Mouse (Mus musculus): ENCODE results near the gene Rccd1.
"Not testable (repeated sequence)": the region's sequence is repeated elsewhere in the genome, so short reads cannot be mapped to it uniquely, and the experiment has no call there.

Gene Rccd1

GRCm38 (mm10) chr7:80346173-80346572 lies 21.9 kb upstream of the Rccd1 start:
- no peak for DNase-seq (ENCODE audit: low spot score in 2 of 2)

- no peak for DNase-seq (ENCODE audit: low spot score in 2 of 2)
Observed at GRCm38 (mm10) chr7:80343270-80344018, 19.2 kb upstream of the Rccd1 start.

- peak; percentile 98 to 99 for DNase-seq (ENCODE audit: low spot score in 2 of 2)
Observed at GRCm38 (mm10) chr7:80342858-80343257, 18.6 kb upstream of the Rccd1 start, which contains the start of gene Hddc3. TSS of gene Hddc3 (plus strand) at chr7:80343104.

- DNase-seq (ENCODE audit: low spot score in 2 of 2): no peak
Observed at GRCm38 (mm10) chr7:80341793-80342192, 17.5 kb upstream of the Rccd1 start.

DNA sequence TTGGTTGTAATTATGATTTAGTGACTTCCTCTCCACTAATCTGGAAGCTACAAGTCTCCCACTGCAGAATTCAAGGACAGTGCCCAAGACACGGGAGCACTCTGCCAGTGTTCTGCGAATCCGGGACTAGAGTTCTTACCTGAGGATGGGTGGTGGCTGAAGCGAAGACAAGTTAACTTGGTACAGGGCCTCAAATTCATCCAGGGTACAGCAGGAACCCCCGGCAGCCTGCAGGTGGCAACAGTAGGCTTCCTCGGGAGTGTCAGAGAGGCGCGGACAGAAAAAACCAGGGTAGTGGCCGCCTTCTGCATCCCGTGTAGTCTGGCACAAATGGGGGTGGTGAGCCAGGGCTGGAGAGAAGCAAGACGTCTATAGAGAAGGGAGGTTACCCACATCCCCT lies 16.5 kb upstream of the Rccd1 start, which contains the start of gene Unc45a:
TSS of gene Unc45a (minus strand) at position 213 of the 400 bp plus-strand sequence.
- peak; percentile 64 to 69 for DNase-seq (ENCODE audit: low spot score in 2 of 2)

DNA sequence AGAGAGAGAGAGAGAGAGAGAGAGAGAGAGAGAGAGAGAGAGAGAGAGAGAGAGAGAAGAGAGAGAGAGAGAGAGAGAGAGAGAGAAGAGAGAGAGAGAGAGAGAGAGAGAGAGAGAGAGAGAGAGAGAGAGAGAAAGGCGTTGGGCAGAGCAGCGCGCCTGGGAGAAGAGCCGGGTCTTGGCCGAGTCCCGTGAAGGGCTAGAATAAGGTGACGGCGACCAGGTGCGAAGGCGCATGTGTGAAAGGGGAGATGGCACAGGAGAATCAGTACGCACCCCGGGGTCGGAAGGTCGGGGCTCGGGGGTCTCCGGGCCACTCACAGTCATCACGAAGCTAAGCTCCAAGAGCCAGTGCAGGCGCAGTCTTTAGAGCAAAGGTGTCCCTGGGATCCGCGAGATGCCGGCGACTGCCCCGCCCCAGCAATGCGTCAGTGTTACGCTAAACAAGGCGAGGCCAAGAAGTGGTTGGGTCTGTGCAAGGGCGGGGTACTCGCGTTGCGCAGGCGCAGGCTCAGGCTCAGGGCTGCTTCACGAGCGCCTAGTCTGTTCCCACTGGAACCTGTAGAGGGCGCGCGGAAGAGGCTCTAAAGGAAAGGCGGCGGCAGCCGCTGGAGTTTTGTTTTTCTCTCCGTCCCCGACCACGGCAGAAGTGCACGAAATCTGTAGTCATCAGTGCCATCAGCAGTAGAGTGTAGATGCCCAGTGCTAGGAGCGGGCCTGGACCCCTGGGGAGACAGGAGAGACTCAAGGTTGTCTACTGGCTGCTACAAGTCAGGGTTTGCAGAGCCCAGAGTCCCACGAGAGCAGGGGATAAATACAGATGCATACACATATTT lies 15.8 kb upstream of the Rccd1 start:
- peak; percentile 98 to 99 for DNase-seq (ENCODE audit: low spot score in 2 of 2)

DNA sequence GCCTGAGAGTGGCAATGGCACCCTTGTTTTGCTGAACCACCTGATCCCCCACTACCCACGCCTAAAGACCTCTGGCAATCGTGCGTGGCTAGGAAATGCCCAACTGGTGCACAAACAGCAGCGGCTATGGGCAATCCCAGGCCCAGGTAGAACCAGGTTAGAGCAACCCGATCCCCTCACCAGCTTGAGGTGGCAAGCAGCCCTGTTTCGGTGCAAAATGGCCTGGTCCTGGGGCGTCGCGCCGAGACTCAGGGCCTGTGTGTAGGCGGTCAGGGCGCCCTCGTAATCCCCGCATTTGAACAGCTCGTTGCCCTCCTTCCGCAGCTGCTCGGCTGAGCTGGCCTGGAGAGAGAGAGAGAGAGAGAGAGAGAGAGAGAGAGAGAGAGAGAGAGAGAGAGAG lies 15.1 kb upstream of the Rccd1 start:
- DNase-seq (ENCODE audit: low spot score in 2 of 2): peak in 1 of 2 experiments; percentile 35

DNA sequence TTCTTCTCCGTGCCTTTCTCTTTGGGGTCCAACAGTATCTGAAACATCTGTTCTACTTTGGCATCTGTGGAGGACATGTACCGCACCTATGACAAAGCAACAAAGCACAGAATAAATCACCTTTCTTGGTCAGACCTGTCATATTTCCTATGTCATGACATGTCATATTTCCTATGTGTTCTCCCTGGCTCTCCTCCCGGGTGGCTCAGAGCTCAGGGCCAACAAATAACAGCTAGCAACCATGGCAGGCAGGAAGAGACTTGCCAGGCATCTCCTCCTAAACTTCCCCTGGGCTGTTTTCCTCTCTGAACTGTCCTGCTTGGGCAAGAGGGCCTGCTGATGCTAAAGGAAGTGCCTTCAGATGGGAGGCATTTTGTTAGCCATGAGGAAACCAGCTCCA lies 12.7 kb upstream of the Rccd1 start:
- no peak for DNase-seq (ENCODE audit: low spot score in 2 of 2)

GRCm38 (mm10) chr7:80334848-80335247 lies 10.6 kb upstream of the Rccd1 start:
- no peak for DNase-seq (ENCODE audit: low spot score in 2 of 2)

DNA sequence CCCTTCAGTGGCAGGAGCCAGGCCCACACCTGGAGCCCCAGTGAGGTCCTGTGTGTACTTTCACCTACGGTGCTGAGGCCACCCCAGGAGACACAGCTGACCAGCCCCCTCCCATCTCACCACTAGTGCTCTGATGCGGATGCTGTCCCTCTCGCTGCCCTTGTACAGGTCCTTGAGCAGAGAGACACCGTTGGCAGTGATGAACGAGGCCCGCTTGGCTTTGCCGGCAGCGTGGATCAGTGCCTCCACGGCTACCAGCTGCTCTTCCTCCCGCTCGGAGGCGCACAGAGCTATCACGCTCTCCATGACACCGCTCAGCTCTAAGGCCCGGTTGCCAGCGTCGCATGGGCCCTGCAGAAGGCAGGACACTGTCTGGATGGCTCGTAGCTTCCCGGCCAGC lies 7.2 kb upstream of the Rccd1 start:
- DNase-seq (ENCODE audit: low spot score in 2 of 2): no peak

GRCm38 (mm10) chr7:80330278-80330677 lies 6.0 kb upstream of the Rccd1 start:
- no peak for DNase-seq (ENCODE audit: low spot score in 2 of 2)

GRCm38 (mm10) chr7:80326076-80326475 lies 1.8 kb upstream of the Rccd1 start:
- DNase-seq (ENCODE audit: low spot score in 2 of 2): no peak

- DNase-seq (ENCODE audit: low spot score in 2 of 2): no peak
Observed at GRCm38 (mm10) chr7:80325292-80325868, 1.1 kb upstream of the Rccd1 start.

GRCm38 (mm10) chr7:80324816-80325119 lies 514 bp upstream of the Rccd1 start:
- not testable (repeated sequence) for DNase-seq (ENCODE audit: low spot score in 2 of 2)

- DNase-seq (ENCODE audit: low spot score in 2 of 2): no peak
Observed at GRCm38 (mm10) chr7:80323336-80323735, 918 bp downstream of the Rccd1 start.

GRCm38 (mm10) chr7:80319846-80320496 lies 4.3 kb downstream of the Rccd1 start:
- no peak for DNase-seq (ENCODE audit: low spot score in 2 of 2)

DNA sequence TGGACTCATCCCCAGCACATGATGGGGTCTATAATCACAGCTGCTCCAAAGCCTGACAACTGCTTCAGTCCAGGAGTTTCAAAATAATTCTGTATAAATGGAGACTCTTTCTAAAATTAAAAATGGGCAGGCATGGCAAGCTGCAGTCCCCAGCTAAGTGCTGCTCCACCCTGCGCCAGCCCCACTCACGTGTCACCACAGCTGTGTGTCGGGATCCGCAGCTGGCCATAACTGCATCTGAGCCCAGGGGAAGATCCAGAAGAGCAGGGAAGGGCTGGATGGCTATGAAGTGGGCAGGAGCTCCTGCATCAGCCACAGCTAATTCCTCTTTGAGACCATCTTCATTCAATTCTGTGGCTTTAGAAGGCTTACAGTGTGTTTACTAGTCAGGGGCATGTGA lies 5.6 kb downstream of the Rccd1 start:
- no peak for DNase-seq (ENCODE audit: low spot score in 2 of 2)

DNA sequence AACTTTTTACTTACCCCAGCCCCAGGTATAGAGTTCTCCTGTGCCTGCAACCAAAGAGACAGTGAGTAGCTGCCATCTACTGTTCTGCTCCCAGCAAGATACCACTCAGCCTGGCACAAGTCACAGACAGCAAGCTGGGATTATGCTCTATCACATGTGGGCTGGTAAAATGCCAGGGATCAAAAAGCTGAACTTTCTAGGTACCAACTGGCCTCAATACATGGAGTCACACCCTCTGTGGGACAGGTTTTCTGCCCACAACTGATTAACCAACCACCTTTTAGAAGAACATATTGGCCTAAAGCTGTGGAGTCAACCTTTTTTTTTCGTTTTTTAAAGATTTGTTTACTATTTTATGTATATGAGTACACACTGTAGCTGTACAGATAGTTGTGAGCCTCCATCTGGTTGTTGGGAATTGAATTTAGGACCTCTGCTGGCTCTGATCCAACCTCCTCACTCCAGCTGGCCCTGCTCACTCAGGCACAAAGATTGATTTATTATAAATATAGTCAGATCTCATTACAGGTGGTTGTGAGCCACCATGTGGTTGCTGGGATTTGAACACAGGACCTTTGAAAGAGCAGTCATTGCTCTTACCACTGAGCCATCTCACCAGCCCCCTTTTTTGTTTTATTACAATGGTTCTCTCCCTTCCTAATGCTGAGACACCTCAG lies 6.7 kb downstream of the Rccd1 start:
- no peak for DNase-seq (ENCODE audit: low spot score in 2 of 2)

DNA sequence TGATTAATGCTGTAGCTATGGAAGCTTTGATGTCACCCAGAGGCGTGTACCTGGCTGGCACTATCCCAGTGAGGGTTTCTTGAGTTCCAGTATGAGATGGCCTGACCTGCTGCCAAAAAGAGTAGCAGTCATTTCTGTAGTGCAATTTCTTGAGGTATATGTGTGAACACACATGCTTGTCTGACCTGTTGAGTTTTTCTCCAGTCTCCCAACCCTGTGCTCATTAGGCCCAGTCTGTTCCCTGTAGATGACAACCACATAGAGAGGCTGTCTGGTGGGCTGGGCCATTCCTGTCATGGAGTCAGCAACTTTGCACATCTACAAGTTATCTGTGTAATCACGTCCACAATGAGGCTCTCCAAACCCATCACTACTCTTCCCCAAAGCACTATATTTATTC lies 8.5 kb downstream of the Rccd1 start:
- no peak for DNase-seq (ENCODE audit: low spot score in 2 of 2)

- DNase-seq (ENCODE audit: low spot score in 2 of 2): no peak
Observed at GRCm38 (mm10) chr7:80310771-80311170, 13.5 kb downstream of the Rccd1 start.

DNA sequence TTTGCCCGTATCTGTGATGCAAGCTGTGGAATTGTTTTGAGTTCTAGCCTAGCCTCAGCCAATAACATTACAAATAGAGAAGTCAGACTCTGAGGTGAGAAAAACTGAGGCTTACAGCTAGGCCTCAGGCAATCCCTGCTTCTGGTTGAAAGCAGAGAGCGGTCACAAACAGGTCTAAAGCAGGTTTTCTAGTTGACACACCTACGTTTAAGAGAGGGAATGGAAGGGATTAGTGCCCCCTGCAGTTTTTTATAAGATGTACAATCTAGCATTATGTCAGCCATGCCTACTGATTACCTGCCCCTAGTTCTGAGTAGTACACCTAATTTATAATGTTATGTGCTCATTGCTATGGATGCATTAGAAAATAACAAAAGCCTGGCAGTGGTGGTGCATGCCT lies 16.5 kb downstream of the Rccd1 start:
- DNase-seq (ENCODE audit: low spot score in 2 of 2): no peak

DNA sequence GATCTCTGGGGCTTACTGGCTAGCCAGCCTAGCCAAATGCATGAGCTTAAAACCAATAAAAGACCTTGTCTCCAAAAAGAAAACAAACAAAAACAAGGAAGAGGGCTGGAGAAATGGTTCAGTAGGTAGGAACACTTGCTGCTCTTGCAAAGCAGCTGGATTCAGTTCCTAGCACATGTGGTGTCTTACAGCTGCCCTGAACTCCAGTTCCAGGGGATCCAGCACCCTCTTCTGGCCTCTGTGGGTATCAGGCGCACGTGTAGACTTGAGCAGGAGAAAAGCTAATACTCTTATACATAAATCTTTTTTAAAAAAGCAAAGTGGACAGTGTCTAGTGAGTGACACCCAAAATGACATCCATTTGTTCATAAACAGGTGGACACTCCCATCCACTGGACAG lies 22.7 kb downstream of the Rccd1 start:
- no peak for DNase-seq (ENCODE audit: low spot score in 2 of 2)
